Mouse (Mus musculus): ENCODE results near the gene Cldn1. TPM values are rescaled to one million over a fixed set of nuclear protein-coding genes. Genes with fewer than 3 reads are reported as not detected.

The Cldn1 gene
- polyA plus RNA-seq (2012; rRNA removed) = 6.8 and 11.0 TPM in 2 replicates

DNA sequence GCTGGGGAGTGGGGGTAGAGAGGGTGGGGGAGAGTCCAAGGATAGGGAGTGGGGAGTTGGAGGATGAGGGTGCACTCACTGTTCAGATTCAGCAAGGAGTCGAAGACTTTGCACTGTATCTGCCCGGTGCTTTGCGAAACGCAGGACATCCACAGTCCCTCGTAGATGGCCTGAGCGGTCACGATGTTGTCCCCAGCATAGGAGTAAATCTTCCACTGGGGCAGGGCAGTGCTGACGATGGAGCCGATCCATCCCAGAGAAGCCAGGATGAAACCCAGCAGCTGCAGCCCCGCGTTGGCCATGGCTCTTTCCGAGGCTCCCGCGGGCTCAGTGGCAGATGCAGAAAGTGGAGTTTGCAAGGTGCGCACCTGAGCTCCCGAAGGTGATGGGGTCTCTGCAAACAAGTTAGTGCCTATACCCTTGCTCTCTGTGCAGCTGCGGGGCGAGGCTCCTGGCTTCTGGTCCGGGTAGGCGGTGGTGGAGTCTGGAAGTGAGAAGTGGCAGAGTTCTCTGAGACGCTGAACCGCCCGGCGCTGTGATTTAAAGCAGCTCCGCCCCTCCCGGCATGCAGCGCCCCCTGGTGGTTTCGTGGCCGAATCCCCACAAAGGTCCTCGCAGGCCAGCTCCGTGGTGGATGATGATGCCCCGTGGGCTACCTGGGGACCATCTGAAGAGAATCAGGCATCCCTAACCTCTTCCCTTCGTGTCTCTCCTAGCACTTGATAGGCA is at the start of gene Cldn1:
Gene Cldn1 (minus strand): TSS at position 517 of the 729 bp plus-strand sequence.

Other genes starting within 250 kb of the Cldn1 start
- not detected in 2 replicates for gene Cldn16, start 91.3 kb upstream of the Cldn1 start, polyA plus RNA-seq (2012; rRNA removed)
- gene Tmem207, start 154.9 kb upstream of the Cldn1 start, polyA plus RNA-seq (2012; rRNA removed) = not detected in 2 replicates
- gene Il1rap, start 209.9 kb upstream of the Cldn1 start, polyA plus RNA-seq (2012; rRNA removed) = 1.6 and 2.3 TPM in 2 replicates

Data from ovary, adult 2 months (tissue).